In genomic region chr1:91183305-91183704, GRCm38 (mm10) we compare ENCODE assay signal across 21 mouse cellular contexts. TPM values are rescaled to one million over a fixed set of nuclear protein-coding genes. Genes with fewer than 3 reads are reported as not detected.
DNase-seq lines count a peak whose midpoint lies in the region; ATAC-seq and TF ChIP-seq lines count a peak whose summit lies in the region.
"Had no signal": no experiment of that assay in that cellular context is flagged by ENCODE, and none has a peak within 500 bp of the region (broad histone marks: within the 10 kb centered on the region; RNA-seq: fewer than 3 reads in every experiment).

No protein-coding gene starts in this region.

- H3K27ac ChIP-seq in heart, postnatal 0 days (ENCODE audit: low read depth) = no peak overlapping the region; the same call in 1 of the 2 replicates
- H3K27ac ChIP-seq: embryonic facial prominence, embryonic 13.5 days; hindbrain, embryonic 15.5 days; limb, embryonic 12.5 days; liver, embryonic 13.5 days had no signal

- DNase-seq in heart, postnatal 0 days (ENCODE audit: low spot score) = peak; percentile 3
- DNase-seq in heart, adult 18-20 months = no peak
- DNase-seq in T-cell, adult 2 months (ENCODE audit: low spot score) = peak; percentile 53
- DNase-seq in thymus, adult 18-20 months = peak; percentile 62 to 76
- DNase-seq in thymus, postnatal 4 days = peak; percentile 68
- no peak for DNase-seq in left cerebral cortex, postnatal 4 days
- no peak for DNase-seq in layer of hippocampus, adult 9-11 months
- DNase-seq: adrenal gland, adult 8-10 months; cerebellum, adult 9-10 months; gastrocnemius, postnatal 25 days; heart, postnatal 4 days; liver, embryonic 13.5 days; lung, embryonic 14.5 days; lung, postnatal 36 days had no signal

- no peak for TF ChIP-seq EP300 in heart, postnatal 0 days (IDR thresholded peaks at IDR 0.05; ENCODE audit: low read depth)

- 66% methylated on average over 10 of the region's 10 CpGs for WGBS in heart, postnatal 0 days

- H3K4me3 ChIP-seq in heart, postnatal 0 days (ENCODE audit: low read depth, low read length) = no peak overlapping the region
- H3K4me3 ChIP-seq: embryonic facial prominence, embryonic 13.5 days; hindbrain, embryonic 15.5 days; limb, embryonic 12.5 days; liver, embryonic 13.5 days had no signal

- no peak overlapping the region for H3K9ac ChIP-seq in heart, postnatal 0 days (replicated peaks; ENCODE audit: low read depth, low read length)
- H3K9ac ChIP-seq: embryonic facial prominence, embryonic 13.5 days; hindbrain, embryonic 15.5 days; limb, embryonic 12.5 days; liver, embryonic 13.5 days; lung, embryonic 14.5 days had no signal

- H3K27me3 ChIP-seq in heart, postnatal 0 days (ENCODE audit: control insufficient read depth, insufficient read depth, low read length) = no peaks in the 10 kb centered on the region

- intact Hi-C loops in left cerebral cortex, postnatal 4 days (cut with DNase I) = no loop called here

- ATAC-seq in heart, postnatal 0 days (ENCODE audit: insufficient read depth, low read depth) = no peak
- ATAC-seq: forebrain, embryonic 16.5 days; intestine, postnatal 0 days; midbrain, embryonic 16.5 days had no signal

- H3K36me3 ChIP-seq in heart, postnatal 0 days (replicated peaks; ENCODE audit: control insufficient read depth, insufficient read depth, low read length) = no peaks in the 10 kb centered on the region
- H3K36me3 ChIP-seq: embryonic facial prominence, embryonic 13.5 days; hindbrain, embryonic 15.5 days; limb, embryonic 12.5 days; liver, embryonic 13.5 days had no signal

- 0 out of 2 replicates have a peak, but pooled peaks cover 4% of the 10 kb centered on the region for H3K9me3 ChIP-seq in heart, postnatal 0 days (replicated peaks; ENCODE audit: control insufficient read depth, low read length)
- H3K9me3 ChIP-seq: hindbrain, embryonic 15.5 days; limb, embryonic 12.5 days; liver, embryonic 13.5 days had no signal

- no peak for TF ChIP-seq CTCF in heart, postnatal 0 days (IDR thresholded peaks at IDR 0.05; ENCODE audit: low read depth)

- H3K4me1 ChIP-seq in heart, postnatal 0 days (ENCODE audit: control insufficient read depth, insufficient read depth) = peaks cover 23% of the 10 kb centered on the region; the same call in 1 of the 2 replicates

- no peak overlapping the region for H3K4me2 ChIP-seq in heart, postnatal 0 days (ENCODE audit: low read depth, low read length)
- H3K4me2 ChIP-seq: embryonic facial prominence, embryonic 13.5 days; heart, embryonic 11.5 days; hindbrain, embryonic 15.5 days; limb, embryonic 12.5 days; liver, embryonic 13.5 days; lung, embryonic 14.5 days had no signal

RNA-seq across cellular contexts. Expression of gene Ramp1, which starts 3.7 kb away (rescaled TPM):
- 46.7 and 59.5 TPM in 2 replicates for total RNA-seq in heart, postnatal 0 days (2014; rRNA removed; ENCODE audit: low replicate concordance)
- polyA plus RNA-seq in heart, postnatal 0 days (2015; fragmentation: Nextera tagmentation; extraction: Ambion mirVana) = 62.4 and 65.5 TPM in 2 replicates
- 1 to 10 TPM; 7.3 to 7.8 TPM for total RNA-seq in heart, adult 18-20 months (2021)
- total RNA-seq in left cerebral cortex, postnatal 4 days (2021) = 10 to 100 TPM; 12.3 to 14.3 TPM

RNA-seq across cellular contexts. Expression of gene Rbm44, which starts 38.4 kb away (rescaled TPM):
- total RNA-seq in heart, postnatal 0 days (2014; rRNA removed; ENCODE audit: low replicate concordance) = 0.04 and 4.4 TPM in 2 replicates
- 0.71 and 0.97 TPM in 2 replicates for polyA plus RNA-seq in heart, postnatal 0 days (2015; fragmentation: Nextera tagmentation; extraction: Ambion mirVana)
- total RNA-seq in heart, adult 18-20 months (2021) = not detected
- under 1 TPM in 1 of 2 experiments, not detected in 1; 0.10 TPM for total RNA-seq in left cerebral cortex, postnatal 4 days (2021)
- total RNA-seq: adrenal gland, adult 8-10 months; gastrocnemius, postnatal 25 days had no signal

Comparison
In these comparisons a context has a peak if more than half of its experiments do, and no peak if none do; other contexts are left out.
1. DNase-seq: peak in heart, postnatal 0 days (single experiment), T-cell, adult 2 months (single experiment), thymus, adult 18-20 months (2 of 2) and thymus, postnatal 4 days (single experiment); none in heart, adult 18-20 months (0 of 2), left cerebral cortex, postnatal 4 days (single experiment) and layer of hippocampus, adult 9-11 months (single experiment).